Mouse (Mus musculus) CD4-positive helper T cell, adult 2 months (primary cell): ENCODE results near the gene Tbl3.
A peak's percentile ranks its signal among the peaks of the same experiment; 100 is the strongest.
"Not testable (repeated sequence)": the region's sequence is repeated elsewhere in the genome, so short reads cannot be mapped to it uniquely, and the experiment has no call there.

ENCODE experiments used
- DNase-seq: peaks from one replicate; pipeline ENCODE4 v3.0.0-alpha.2; 2012; ENCODE audit warnings: low read depth, missing footprints, low spot score

The Tbl3 gene

DNA sequence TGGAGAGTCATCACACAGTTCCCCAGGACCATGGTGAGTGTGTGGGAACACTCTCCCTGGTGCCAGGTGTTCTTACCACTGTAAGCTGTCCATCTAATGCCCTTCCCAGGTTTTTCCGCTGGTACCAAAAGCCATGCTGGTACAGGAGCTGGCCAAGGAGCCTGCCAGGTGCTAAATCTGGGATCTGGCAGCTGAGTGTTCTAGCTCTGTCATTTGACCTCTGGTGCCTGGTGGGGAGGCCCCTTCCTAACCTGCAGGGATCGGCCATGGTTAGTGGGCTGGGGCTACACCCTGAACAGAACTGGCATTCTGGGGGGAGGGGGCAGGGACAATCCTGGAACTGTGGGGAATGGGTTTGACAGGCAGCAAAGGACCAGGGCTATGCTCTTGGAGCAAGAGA is 20.2 kb upstream of the Tbl3 start, which contains the start of gene Rpl3l:
Gene Rpl3l, plus strand, starts transcription at position 203 of the 400 bp plus-strand sequence.
- DNase-seq: no peak

DNA sequence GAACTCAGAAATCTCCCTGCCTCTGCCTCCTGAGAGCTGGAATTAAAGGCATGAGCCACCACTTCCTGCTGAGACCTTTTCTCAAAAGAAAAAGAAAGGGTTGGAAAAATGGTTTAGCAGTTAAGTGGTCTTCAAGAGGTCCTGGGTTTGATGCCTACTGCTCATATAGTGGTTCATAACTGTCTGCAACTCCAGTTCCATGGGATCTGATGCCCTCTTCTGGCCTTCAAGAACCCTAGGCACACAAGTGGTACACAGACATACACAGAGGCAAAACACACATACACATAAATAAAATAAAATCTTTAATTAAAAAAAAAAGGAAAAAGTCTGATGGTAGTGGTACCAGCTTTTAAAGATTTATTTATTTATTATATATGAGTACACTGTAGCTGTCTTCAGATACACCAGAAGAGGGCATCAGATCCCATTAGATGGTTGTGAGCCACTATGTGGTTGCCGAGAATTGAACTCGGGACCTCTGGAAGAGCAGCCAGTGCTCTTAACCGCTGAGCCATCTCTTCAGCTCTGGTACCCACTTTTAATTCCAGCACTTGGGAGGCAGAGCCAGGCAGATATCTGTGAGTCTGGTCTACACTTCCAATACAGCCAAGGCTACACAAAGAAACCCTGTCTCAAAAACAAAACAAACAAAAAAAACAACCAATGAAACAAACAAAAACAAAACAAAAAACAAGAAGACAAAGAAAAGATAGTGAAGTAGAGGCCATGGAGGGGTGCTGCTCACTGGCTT is 18.4 kb upstream of the Tbl3 start:
- DNase-seq: no peak

DNA sequence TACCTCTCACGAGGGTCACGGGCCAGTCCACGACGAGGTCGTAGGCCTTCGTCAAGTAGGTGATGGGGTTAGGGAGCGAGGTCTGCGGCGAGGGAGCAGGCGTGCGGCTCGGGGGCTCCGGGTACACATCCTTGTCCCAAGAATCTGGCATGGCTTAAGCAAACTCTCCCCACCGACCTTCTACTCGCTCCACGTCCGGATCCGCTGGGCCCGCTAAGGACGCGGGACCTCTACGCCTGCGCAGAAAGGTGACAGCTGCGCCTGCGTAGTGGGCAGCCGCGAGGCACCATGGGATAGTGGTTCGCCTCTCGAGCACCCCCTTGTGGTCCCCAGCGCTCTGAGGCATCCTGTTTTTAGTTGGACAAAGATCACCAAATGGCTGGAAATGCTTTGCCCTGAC is 16.7 kb upstream of the Tbl3 start, which contains the start of gene Ndufb10:
Gene Ndufb10, minus strand, starts transcription at position 295 of the 400 bp plus-strand sequence.
- DNase-seq: peak; percentile 93

DNA sequence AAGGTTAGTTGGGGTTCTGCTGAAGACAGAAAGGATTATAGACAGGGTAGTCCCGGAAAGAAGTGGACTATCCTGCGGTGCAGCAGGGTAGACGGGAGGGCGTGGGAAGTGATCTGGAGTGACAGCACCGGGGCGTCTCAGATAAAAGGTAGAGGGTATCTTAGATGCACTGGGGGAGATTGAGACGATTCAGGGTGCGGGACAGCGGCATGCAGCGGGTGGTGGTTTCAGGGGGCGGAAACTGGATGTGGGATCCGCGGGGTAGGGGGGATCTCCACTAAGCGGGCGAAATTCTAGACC is 16.4 kb upstream of the Tbl3 start:
- no peak for DNase-seq

DNA sequence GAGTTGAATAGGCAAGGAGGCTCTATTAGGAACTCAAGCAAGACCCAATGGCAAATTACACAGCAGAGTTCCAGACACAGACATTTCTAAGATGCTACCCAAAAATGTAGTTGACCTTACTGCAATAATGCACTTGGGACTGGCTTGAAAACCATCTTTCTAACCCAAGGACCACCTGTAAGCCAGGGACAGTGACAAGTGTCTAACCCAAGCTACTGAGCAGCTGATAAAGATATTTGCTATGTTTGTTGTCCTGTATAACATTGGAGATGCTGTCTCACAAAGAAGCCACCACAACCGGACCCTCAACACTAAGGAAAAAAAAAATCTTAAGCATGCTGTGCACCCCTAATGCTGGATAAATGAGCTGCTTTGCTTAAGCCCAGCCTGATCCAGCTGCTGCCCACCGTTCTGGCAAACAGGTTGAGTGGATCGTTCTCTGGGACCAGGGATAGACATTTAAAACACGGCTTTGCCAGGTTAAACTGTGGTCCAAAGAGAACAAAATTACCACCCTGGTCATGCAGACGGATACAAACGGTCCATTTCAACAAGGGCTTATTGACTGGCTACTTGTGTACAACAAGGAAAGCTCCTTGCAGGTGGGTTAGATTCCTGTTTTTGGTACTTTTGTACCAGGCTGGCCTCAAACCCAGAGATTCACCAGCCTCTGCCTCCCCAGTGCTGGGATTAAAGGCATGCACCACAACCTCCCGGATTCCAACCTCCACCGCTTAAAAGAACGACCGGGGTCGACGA is 15.8 kb upstream of the Tbl3 start:
- DNase-seq: no peak

DNA sequence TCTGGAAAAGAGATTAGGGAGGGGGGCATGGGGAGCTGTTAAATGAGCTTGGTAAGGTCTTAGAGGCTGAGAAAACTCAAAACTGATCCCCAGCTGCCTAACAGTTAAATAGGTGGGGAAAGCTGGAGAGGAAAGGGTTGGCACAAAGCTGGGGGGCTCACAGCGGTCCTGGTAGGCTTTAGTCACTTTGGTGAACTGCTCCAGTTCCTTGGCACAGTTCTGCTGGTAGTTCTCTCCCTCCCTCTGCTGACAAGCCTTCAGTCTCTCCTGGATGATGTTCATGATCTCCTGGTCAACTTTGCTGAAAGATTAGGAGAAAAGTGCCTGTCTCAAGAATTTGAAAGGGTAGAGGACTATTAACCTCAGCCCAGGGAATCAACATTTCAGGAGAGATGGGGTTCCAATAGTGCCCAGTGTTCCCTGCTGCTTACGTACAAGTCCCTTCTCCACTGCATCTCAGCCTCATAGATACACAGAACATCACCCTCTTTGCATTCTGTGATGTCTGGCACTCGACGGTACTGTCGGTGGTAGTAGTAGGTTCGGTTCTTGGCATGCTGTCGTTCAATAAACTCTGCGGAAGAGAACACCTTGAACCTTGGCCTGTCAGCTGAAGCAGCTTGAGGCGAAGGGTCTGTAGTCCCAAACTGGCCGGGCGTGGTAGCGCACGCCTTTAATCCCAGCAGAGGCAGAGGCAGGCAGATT is 14.9 kb upstream of the Tbl3 start:
- DNase-seq: no peak

DNA sequence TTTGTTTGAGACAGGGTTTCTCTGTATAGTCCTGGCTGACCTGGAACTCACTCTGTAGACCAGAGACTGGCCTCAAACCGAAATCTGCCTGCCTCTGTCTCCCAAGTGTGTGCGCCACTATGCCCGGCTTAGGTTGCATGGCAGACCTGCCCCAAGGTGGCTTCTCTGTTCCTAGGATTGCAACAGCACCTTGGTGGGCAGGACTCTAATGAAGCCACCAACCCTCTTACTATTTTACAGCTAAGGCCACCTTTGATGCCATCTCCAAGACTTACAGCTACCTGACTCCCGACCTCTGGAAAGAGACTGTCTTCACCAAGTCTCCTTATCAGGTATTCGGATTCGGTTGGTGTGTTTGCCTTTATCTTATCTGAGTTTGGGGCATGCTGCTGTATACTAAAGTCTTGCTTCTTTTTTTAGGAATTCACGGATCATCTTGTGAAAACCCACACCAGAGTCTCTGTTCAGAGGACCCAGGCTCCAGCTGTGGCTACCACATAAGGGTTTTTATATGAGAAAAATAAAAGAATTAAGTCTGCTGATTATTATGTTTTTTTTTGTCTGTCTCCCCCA is 14.0 kb upstream of the Tbl3 start:
- DNase-seq: not testable (repeated sequence)

DNA sequence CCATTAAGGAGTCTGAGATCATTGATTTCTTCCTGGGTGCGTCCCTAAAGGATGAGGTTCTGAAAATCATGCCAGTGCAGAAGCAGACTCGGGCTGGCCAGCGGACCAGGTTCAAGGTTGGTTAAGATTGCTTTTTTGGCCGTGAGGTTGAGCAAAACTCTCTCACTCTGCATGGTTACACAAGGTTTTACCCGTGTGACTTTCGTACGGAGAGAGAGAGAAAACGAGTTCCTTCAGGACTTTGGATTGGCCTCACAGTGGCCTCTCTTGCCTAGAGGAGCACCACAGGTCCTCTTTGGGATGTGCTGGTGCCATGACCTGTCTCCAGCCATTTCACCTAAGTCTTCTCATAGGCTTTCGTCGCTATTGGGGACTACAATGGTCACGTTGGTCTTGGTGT is 13.2 kb upstream of the Tbl3 start:
- DNase-seq: not testable (repeated sequence)

DNA sequence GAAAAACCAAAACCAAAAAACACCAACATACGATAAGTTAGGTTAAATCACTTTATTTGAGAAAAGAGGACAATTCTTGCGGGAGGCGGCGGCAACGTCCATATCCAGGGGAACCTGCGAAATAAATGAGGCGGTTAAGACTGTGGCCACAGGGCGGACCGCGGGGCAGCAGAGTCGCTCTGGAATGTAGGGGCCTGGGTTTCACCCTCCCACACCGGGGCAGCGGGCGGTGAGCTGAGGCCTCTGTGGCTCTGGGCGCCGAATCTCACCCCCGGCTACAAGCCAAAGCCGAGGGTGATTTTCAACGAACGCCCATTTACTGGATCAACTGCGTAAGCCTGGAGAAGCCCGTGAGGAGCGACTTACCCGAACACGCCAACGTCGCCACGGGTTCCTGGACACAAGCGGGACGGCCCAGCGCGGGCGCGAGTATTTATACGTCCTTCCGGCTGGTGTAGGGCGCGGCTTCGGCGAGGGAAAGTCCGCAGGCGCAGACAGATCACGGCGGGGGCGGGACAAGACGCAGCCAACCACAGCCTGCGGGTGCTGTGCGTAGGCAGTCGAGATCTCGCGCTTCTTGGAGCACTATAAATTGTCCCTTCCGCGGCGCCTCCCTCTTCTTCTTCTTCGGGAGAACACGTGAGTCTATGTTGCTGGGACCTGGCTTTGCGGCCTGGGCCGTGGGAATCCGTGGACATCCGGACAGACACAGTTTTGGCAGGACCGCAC is 12.2 kb upstream of the Tbl3 start:
- DNase-seq: peak; percentile 99

DNA sequence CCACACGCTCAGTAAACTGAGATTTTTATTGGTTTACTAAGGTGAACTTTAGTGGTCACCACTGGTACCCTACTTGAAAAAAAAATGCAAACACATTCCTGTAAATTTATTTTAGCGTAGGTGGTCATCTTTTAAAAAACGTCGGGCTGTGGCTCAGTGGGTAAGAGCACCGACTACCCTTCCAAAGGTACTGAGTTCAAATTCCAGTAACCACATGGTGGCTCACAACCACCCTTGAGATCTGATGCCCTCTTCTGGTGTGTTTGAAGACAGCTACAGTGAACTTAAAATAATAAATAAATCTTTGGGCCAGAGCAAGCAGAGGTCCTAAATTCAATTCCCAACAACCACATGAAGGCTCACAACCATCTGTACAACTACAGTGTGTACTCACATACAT is 11.5 kb upstream of the Tbl3 start:
- not testable (repeated sequence) for DNase-seq

DNA sequence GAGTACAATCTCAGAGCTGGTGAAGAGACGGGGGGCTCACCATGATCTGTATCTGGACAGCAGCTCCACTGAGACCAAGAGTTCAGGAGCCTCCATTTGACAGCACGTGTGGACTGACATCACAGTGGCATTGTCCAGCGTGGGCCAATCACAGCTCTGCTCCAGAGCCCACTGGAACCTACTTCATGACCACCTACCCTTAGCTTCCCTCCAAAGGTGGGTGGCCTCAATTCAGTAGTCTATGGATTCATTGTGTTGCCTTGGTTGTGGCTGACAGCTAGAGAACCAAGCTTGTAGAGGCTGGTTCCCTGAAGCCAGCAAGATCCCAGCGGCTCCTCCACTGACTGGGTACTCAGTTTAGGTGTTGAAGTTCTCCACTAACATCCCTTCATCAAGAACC is 10.5 kb upstream of the Tbl3 start, which contains the start of the genes Rnf151 and Rps2:
Gene Rnf151, minus strand, starts transcription at position 121 of the 400 bp plus-strand sequence.
Gene Rps2, plus strand, starts transcription at position 174 of the 400 bp plus-strand sequence.
- DNase-seq: no peak

DNA sequence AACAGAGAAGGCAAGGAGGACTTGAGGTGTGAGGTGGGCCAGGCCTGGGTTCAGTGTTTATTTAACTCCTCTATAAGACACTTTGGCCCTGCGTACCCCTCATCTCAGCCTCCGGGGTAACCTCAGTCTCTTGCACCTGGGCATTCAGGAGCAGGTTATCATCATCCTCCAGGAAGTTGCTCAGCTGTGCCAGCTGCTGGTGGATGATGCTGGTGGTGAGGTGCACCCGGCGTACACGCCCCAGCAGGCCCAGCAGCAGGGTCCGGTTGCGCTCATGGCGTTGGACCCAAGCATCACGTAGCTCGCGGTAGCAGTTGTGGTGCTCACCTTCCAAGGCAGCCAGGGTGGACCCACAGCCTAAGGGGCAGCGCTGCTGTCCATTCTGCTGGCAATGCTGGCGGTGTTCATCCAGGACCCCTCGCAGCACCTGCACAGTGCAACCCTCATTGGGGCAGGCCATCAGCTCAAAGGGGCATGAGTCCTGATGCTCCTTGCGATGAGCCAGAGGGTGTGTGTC is 8.8 kb upstream of the Tbl3 start:
- DNase-seq: no peak

DNA sequence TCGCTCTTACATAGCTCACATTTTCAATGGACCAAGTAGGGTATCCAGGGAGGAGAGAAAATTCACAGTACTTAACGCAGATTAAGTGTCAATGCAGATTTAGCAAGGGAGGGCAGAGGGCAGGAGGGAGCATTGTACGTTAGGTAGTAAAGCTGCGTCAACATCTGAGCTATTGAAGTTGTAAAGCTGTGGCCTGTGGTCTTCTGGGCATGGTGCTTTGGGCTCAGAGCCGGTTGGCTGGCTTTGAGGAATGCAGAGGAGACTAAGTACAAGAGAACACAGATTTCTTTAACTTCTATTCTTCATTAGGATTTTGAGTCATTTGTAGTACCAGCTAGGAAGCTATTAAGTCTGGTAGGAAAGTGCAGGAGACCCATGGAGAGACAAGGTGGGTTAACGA is 8.1 kb upstream of the Tbl3 start:
- no peak for DNase-seq

DNA sequence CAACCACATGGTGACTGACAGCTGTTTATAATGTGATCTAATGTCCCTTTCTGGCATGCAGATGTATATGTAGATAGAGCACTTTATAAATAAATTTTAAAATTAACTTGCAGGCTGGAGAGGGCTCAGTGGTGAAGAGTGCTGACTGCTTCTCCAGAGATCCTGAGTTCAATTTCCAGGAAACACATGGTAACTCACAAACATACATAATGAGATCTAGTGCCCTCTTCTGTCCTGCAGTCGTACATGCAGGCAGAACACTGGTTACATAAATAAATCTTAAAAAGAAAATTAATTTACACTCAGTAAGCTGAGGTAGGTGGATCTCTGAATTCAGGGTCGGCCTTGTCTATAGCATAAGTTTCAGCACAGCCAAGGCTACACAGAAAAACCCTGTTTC is 1.2 kb upstream of the Tbl3 start:
- peak; percentile 78 for DNase-seq

DNA sequence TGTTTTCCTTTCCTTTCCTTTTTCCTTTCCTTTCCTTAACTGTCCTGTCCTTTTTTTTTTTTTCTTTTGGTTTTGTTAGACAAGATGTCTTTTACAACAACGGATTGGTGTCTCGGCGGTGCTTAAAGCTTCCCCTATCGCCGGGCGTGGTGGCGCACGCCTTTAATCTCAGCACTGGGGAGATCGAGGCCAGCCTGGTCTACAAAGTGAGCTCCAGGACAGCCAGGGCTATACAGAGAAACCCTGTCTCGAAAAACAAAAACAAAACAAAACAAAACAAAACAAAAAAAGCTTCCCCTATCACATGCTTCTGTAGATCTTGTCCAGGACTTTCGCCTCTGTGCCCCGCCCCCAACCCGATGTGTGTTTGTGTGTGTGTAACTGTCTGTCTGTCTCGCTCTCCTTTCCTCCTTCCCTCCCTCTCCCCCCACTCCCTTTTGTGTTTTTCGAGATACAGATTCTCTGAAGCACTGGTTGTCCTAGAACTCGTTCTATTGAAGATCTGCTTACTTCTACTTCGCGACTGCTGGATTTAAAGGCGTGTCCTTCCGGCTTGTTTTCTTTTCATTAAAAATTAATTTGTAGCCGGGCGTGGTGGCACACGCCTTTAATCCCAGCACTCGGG is 453 bp upstream of the Tbl3 start:
- no peak for DNase-seq

DNA sequence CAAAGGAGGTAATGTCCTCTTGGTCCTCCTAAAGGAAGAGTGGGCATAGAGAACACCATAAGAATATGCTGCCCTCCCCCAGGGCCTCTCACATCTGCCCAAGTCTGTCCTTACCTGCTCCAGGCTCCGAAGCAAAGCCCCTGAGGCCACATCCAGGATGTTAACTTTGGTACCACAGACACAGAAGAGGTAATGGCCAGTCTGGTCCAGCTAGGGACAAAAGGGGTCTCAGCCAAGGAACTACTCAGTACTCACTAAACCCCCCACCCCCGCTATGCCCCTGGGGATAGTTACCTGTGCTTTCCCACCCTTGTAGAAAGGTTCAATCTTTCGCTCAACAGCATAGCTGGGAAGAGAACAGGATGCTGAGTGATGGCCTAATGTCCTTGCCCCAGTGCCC is 1.6 kb downstream of the Tbl3 start:
- DNase-seq: no peak

DNA sequence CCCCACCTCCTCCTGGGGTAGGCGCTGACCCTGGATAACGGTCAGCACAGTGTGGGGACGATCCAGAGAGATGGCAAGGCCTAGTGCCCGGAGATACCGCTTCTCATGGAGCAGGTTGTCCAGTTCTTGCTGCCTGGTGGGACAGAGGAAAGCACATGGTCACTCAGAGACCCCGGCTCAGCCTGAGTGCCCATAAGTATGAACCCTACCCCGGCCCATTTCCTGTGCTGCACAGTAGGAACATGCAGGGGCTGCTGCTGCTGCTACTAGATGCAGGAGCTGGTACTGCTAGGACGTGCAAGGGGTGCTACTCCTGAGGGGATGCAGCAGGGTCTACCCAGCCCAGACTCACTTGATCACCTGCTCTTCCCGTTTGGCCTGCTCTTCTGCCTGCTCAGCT is 6.2 kb downstream of the Tbl3 start:
- no peak for DNase-seq

DNA sequence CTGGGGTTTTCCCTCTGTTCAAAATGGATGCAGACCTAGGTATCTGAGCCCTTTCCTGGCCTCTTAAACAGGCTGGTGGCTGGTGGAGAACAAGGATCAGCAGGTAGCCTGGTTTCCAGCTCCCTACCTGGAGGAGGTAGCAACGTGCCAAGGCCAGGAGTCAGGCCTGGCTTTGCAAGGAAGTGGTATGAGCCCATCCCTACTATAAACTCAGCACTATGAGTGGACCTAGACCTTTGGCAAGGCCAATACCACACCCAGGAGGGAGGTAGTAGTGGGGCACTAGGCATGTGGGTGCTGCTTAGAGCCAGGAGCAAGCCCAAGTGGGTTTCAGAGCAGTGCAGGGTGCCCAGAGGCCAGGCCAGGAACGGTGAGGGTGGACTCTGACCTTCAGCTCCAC is 8.0 kb downstream of the Tbl3 start:
- DNase-seq: no peak

DNA sequence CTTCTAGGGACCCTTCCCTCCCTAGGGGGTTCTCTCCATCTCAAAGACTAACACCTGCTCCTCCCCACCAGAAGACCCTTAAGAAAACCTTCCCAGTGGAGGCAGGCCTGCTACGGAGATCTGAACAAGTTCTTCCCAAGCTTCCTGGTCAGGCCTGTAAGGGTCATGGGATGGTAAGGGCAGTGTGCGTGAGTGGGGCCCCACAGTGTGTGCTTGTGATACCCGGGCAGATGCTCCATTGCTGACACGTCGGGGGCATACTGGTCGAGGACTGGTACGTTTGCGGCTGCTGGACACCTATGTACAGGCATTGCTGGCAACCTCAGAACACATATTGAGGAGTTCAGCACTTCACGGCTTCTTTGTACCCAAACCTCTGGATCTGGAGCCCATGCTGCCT is 8.7 kb downstream of the Tbl3 start:
- DNase-seq: no peak

DNA sequence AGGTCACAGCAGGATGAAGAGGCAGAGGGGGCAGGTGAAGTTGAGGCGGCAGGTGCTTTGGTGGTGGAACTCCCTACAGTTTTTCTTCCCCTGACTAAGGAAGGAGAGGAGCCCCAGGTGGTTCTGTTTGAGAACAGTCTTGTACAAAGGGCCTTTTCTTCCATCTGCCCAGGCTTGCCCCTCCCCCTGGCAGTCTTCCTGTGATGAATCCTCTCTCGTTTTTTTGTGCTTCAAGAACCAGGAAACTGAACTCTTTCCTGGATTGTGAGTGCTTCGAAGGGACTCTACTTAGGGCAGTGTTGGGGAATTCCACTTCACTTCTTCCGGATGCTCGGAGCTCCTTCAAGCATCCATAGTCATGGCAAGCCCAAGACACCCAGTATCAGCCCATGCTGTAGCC is 9.5 kb downstream of the Tbl3 start:
- no peak for DNase-seq
